Mouse (Mus musculus) stomach, embryonic 16.5 days (tissue): Measurements from ENCODE around the gene Hmbs. TPM values are rescaled to one million over a fixed set of nuclear protein-coding genes. Genes with fewer than 3 reads are reported as not detected.
"Not testable (repeated sequence)": the region's sequence is repeated elsewhere in the genome, so short reads cannot be mapped to it uniquely, and the experiment has no call there.

Source experiments
- ATAC-seq: fragments of 200-750 bp; cut with Nextera tagmentation; 2 replicates; pipeline ENCODE4 v1.8.0; 2017; ENCODE audit warnings: moderate number of reproducible peaks, moderate TSS enrichment; ENCODE audit not compliant: insufficient read depth, low FRiP score
- H3K27ac ChIP-seq: fragments of 300-500 bp; sonication (generic); 2 replicates; pipeline ENCODE4 v1.5.1; 2014; ENCODE audit warnings: low read length
- H3K27me3 ChIP-seq: fragments of 300-500 bp; sonication (generic); 2 replicates; pipeline ENCODE4 v1.6.1; 2014; ENCODE audit warnings: low read length, control low read depth, mixed read lengths; ENCODE audit not compliant: control insufficient read depth, insufficient read depth
- H3K36me3 ChIP-seq: fragments of 300-500 bp; sonication (generic); 2 replicates; pipeline ENCODE4 v1.6.1; 2014; ENCODE audit warnings: low read length; ENCODE audit not compliant: control insufficient read depth, insufficient read depth
- H3K4me1 ChIP-seq: fragments of 300-500 bp; sonication (generic); 2 replicates; pipeline ENCODE4 v1.6.1; 2014; ENCODE audit warnings: low read length, control low read depth, mixed read lengths; ENCODE audit not compliant: control insufficient read depth, insufficient read depth
- H3K4me2 ChIP-seq: fragments of 300-500 bp; sonication (generic); 2 replicates; pipeline ENCODE4 v1.6.1; 2014; ENCODE audit warnings: low read depth, low read length, mixed read lengths
- H3K4me3 ChIP-seq: fragments of 300-500 bp; sonication (generic); replicated peaks from 2 replicates; pipeline ENCODE4 v1.5.1; 2014; ENCODE audit warnings: mild to moderate bottlenecking, low read length
- H3K9ac ChIP-seq: fragments of 300-500 bp; sonication (generic); 2 replicates; pipeline ENCODE4 v1.6.1; 2014; ENCODE audit warnings: low read length
- H3K9me3 ChIP-seq: fragments of 300-500 bp; sonication (generic); replicated peaks from 2 replicates; pipeline ENCODE4 v1.6.1; 2016; ENCODE audit warnings: low read length, control low read depth; ENCODE audit not compliant: control insufficient read depth
- WGBS: fragments of 180-500 bp; shearing (Covaris S2); extraction: QIAGEN DNeasy Blood & Tissue Kit; methylation state at CpG from one replicate; pipeline ENCODE4 v1.1.7; 2014; 5-methylcytosine and 5-hydroxymethylcytosine counted together
- polyA plus RNA-seq: library from polyadenylated mRNA; unstranded; fragments of >200 nt; fragmentation: Nextera tagmentation; extraction: Ambion mirVana; gene quantifications from 2 replicates; pipeline ENCODE4 v1.2.1, GENCODE M21; 2015

Hmbs gene
- polyA plus RNA-seq, 1 experiment from 2014 or later, result 162 TPM

DNA sequence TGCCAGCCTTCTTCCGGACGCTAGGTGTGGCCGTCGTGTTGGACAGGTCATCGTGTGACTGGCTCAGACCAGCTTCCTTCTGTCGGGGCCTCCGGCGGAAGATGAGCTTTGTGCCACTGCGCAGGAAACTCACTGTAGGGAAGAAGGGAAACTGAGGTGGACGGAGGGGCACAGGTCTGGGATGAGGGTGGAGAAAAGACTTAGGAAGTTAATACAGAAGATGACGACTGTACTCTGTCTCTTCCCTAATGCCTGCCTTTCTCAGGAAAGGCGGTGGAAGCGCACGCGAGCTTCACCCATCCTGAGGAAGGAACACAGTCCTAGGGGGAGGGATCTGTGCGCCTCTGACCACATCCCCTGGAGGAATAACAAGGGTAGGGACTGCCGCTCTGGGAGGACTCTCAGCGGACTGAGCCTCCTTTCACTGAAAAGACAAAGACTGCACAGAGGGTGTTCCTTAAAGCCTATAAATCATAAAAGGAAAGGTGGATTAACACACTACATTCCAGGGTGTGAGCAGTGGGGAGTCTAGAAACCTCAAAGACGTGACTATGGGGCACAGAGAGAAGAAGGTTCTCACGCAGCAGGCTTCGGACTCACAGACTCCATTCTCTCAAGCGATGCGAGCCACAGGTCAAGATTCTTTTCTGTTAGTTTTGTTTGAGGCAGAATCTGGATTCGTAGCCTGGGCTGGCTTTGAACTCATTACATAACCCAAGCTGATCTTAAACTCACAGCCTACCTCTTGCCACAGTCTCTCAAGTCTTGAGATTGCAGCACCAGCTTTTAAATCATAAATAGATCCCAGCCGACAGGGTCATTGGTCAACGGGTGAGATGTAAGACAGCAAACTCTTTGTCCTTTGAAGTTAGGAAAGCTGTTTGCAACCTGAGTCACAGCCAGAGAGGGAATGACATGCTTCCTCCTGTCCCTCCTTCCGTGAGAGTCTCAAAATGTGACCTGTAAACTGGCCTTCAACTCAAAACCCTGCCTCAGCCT is 32.6 kb downstream of the Hmbs start:
- peak; percentile 81 for ATAC-seq
- peak overlapping the region; percentile 43 for H3K27ac ChIP-seq
- peak overlapping the region; percentile 63 for H3K9ac ChIP-seq
- H3K4me3 ChIP-seq, result peak overlapping the region; percentile 7; the same call in 1 of the 2 replicates
- peaks cover 13% of the 10 kb centered on the region for H3K4me1 ChIP-seq
- H3K4me2 ChIP-seq, result peak overlapping the region; percentile 48
- 16% methylated on average over 27 of the region's 27 CpGs for WGBS
- H3K36me3 ChIP-seq, result peaks cover 14% of the 10 kb centered on the region
- H3K9me3 ChIP-seq, result no peaks in the 10 kb centered on the region
- H3K27me3 ChIP-seq, result no peaks in the 10 kb centered on the region

DNA sequence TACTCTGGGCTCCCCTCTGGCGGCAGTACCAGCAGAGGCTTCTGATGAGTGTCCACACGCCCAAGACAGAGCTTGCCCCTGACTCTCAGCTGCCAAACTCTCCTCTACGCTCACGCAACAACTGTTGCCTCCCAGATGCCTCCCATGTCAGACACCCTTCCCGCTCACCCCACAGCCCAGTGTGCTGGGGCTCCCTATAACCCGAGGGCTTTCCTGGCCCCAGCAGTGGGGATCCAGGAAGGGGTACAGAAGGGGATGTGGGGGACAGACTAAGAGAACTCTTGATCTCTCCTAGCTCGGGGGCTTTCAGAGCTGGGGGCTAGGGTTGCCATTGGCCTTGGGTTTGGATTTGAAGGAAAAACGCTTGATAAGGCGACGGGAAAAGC is 33.3 kb downstream of the Hmbs start:
- peak overlapping the region; percentile 7; the same call in 1 of the 2 replicates for H3K4me3 ChIP-seq
- ATAC-seq, result no peak
- H3K27ac ChIP-seq, result peak overlapping the region; percentile 43
- no peaks in the 10 kb centered on the region for H3K9me3 ChIP-seq
- WGBS, result 39% methylated on average over 10 of the region's 10 CpGs
- peak overlapping the region; percentile 63 for H3K9ac ChIP-seq
- H3K36me3 ChIP-seq, result peaks cover 14% of the 10 kb centered on the region
- peaks cover 13% of the 10 kb centered on the region for H3K4me1 ChIP-seq
- H3K4me2 ChIP-seq, result peak overlapping the region; percentile 48
- no peaks in the 10 kb centered on the region for H3K27me3 ChIP-seq

DNA sequence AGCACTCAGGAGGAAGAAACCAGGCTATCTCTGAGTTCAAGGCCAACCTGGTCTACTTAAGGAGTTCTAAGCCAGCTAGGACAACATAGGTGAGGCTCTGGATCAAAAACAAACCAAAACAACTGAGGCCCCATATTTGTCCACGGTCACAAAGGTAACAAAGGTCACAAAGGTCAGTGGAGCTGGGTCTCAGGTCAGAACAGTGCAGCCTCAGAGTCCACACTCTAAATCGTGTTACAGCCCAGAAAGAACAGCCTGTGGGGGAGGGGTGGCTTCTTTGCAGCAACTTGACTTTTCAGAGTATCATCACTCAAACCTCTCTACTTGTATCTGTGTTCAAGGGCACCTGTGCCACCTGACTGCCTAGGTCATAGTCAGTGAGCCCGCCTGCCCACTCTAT is 34.3 kb downstream of the Hmbs start:
- Histone ChIP-seq H3K4me1 (peaks cover 15% of the 10 kb centered on the region), H3K27me3 (no peaks in the 10 kb centered on the region), H3K36me3 (0 out of 2 replicates have a peak, but pooled peaks cover 7% of the 10 kb centered on the region), H3K9me3 (no peaks in the 10 kb centered on the region), H3K9ac (no peak overlapping the region), H3K4me3 (no peak overlapping the region), H3K27ac (no peak overlapping the region), H3K4me2 (no peak overlapping the region)
- 56% methylated on average over 3 of the region's 3 CpGs for WGBS
- no peak for ATAC-seq

DNA sequence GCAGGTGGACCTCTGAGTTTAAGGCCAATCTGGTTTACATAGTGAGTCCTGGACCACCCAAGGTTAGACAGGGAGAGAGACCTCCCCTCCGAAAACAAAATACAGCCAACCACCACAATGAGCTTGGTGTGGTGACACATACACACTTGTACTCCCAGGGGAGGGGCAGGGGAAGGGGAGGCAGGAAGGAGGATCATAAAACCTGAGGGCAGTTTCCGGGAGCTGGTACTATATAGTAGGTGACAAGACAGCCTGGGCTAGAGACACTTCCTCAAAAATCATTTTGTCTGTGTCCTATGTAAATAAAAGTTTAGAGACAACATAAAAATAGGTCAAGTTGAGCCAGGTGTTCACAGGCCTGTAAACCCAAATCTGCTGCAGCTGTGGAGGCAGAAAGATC is 36.8 kb downstream of the Hmbs start:
- 81% methylated on average over 2 of the region's 2 CpGs for WGBS
- Histone ChIP-seq H3K4me2 (no peak overlapping the region), H3K9ac (no peak overlapping the region), H3K27ac (no peak overlapping the region), H3K9me3 (no peaks in the 10 kb centered on the region), H3K36me3 (no peaks in the 10 kb centered on the region), H3K27me3 (no peaks in the 10 kb centered on the region), H3K4me3 (no peak overlapping the region), H3K4me1 (peaks cover 23% of the 10 kb centered on the region)
- no peak for ATAC-seq

DNA sequence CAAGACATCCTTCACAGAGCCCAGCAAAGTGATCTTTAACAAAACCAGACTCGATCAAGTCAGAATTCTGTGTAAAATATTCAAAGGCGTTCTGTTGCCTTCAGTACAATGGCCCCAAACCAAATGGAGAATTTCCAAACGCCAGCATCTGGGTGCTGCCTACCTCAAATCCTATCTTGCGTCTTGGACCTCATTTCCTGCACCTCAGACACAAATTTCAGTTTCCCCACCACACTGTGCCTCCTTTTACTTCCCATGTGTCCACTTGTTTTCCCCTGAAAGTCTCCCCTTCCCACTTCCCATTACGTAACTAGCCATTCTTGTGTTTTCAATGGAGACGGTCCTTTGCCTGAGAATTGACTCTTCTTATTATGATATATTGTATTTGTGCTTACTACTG is 37.5 kb downstream of the Hmbs start:
- no peaks in the 10 kb centered on the region for H3K27me3 ChIP-seq
- H3K36me3 ChIP-seq, result 0 out of 2 replicates have a peak, but pooled peaks cover 2% of the 10 kb centered on the region
- H3K9ac ChIP-seq, result no peak overlapping the region
- WGBS, result 91% methylated on average over 6 of the region's 6 CpGs
- no peak for ATAC-seq
- H3K4me2 ChIP-seq, result no peak overlapping the region
- no peaks in the 10 kb centered on the region for H3K9me3 ChIP-seq
- H3K4me3 ChIP-seq, result no peak overlapping the region
- no peak overlapping the region for H3K27ac ChIP-seq
- H3K4me1 ChIP-seq, result peaks cover 19% of the 10 kb centered on the region

DNA sequence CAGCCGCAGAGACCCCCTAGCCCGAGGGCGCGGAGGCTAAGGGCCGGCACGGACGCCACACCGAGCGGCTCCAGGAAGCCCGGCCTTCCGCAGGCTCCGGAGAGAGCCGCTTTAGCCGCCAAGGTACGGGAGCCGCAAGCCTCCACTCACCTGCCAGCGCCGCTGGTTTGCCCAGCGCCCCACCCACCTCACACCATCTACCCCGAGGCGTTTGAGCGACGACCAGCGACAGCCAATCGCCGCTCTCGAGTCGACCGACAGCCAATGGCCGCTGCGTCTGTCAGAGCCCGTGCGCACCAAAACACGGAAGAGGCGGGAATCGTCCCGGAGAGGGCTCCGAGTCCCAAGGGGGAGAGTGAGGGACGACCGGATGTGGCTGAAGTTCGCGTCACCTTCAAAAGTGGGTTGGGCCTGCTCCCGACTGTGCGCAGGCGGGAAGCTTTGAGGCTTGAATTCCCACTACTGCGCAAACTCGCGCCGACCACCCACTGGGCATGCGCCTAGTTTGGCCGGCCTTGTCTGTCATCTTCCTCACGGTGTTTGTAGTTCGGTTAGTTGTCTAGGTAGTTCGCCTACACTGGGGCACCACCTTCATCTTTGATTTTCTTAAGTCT is 38.5 kb downstream of the Hmbs start, which contains the start of gene Hinfp:
Gene Hinfp (minus strand): TSS at position 206 of the 614 bp plus-strand sequence.
- H3K9ac ChIP-seq, result peak within 1 kb of the TSS; percentile 84
- no peaks in the 10 kb centered on the region for H3K27me3 ChIP-seq
- WGBS, result under 1% methylated on average over 54 of the region's 54 CpGs
- H3K4me3 ChIP-seq, result peak within 1 kb of the TSS; percentile 77
- no peaks in the 10 kb centered on the region for H3K9me3 ChIP-seq
- peaks cover 9% of the 10 kb centered on the region for H3K36me3 ChIP-seq
- H3K27ac ChIP-seq, result peak within 1 kb of the TSS; percentile 76
- H3K4me1 ChIP-seq, result peaks cover 10% of the 10 kb centered on the region
- peak; percentile 99 for ATAC-seq
- H3K4me2 ChIP-seq, result peak within 1 kb of the TSS; percentile 78

DNA sequence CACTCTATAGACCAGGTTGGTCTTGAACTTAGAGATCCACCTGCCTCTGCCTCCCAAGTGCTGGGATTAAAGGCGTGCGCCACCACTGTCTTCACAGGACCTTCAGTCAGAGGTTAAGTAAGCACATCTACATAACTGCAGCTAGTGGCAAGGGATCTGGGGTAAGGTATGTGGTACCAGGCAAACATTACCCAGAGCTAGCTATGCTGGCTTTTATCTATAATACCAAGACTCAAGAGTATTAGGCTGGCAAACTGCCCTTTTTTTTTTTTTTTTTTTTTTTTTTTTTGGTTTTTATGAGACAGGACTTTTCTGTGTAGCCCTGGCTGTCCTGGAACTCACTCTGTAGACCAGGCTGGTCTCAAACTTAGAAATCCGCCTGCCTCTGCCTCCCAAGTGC is 44.0 kb downstream of the Hmbs start:
- not testable (repeated sequence) for H3K9me3 ChIP-seq, H3K4me2 ChIP-seq, H3K27me3 ChIP-seq, ATAC-seq, H3K4me3 ChIP-seq, H3K9ac ChIP-seq, H3K27ac ChIP-seq, H3K4me1 ChIP-seq
- 96% methylated on average over 3 of the region's 3 CpGs for WGBS
- peaks cover 34% of the 10 kb centered on the region for H3K36me3 ChIP-seq

DNA sequence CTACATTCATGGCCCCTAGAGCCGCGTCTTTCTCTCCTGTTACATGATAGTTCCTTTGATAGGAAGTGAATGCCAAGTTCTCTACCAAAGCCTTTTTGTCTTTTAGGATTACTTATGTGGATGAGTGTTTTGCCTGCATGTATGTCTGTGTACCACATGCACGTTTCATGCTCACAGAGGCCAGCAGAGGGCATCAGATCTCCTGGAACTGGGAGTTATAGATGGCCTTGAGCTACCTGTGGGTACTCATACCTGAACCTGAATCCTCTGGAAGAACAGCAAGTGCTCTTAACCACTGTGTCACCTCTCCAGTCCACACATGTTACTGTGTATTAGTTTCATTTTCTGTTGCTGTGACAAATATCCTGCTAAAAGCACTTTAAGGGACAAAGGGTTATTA is 51.5 kb downstream of the Hmbs start:
- ATAC-seq, result no peak
- 75% methylated on average over 3 of the region's 3 CpGs for WGBS

DNA sequence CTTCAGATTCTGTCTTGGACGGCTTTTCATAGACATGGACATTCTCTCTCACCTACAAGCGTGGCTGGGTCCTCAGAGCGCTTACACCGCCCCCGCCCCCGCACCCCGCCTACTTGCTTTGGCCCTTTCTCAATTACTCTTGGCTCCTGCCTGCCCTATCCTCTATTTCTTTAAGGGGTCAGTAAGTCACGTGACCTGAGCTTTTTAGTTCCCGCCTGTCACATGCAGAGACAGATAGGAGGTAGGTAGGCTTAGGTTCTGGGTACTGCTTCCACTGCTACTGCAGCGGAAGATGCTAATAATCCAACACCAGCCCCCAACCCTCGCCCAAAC is 55.1 kb downstream of the Hmbs start:
- ATAC-seq, result no peak
- H3K9ac ChIP-seq, result no peak overlapping the region
- peaks cover 23% of the 10 kb centered on the region for H3K4me1 ChIP-seq
- H3K4me3 ChIP-seq, result no peak overlapping the region
- peaks cover 9% of the 10 kb centered on the region; the same call in 1 of the 2 replicates for H3K9me3 ChIP-seq
- WGBS, result 12% methylated on average over 11 of the region's 11 CpGs
- H3K4me2 ChIP-seq, result peak overlapping the region; percentile 93; the same call in 1 of the 2 replicates
- peaks cover 4% of the 10 kb centered on the region; the same call in 1 of the 2 replicates for H3K36me3 ChIP-seq
- 0 out of 2 replicates have a peak, but pooled peaks cover 5% of the 10 kb centered on the region for H3K27me3 ChIP-seq
- no peak overlapping the region for H3K27ac ChIP-seq

More for the DNA sequence above, 51.5 kb downstream of the Hmbs start:
- H3K36me3 ChIP-seq, result peaks cover 14% of the 10 kb centered on the region
- no peak overlapping the region for H3K4me2 ChIP-seq
- peaks cover 14% of the 10 kb centered on the region for H3K4me1 ChIP-seq
- no peak overlapping the region for H3K9ac ChIP-seq
- H3K27ac ChIP-seq, result no peak overlapping the region
- H3K9me3 ChIP-seq, result peaks cover 9% of the 10 kb centered on the region; the same call in 1 of the 2 replicates
- 0 out of 2 replicates have a peak, but pooled peaks cover 5% of the 10 kb centered on the region for H3K27me3 ChIP-seq
- no peak overlapping the region for H3K4me3 ChIP-seq
